Mouse (Mus musculus): ENCODE results near the gene Pth2. TPM values are rescaled to one million over a fixed set of nuclear protein-coding genes. Genes with fewer than 3 reads are reported as not detected.

Gene Pth2
- polyA plus RNA-seq, 1 experiment = 21.9 TPM

- H3K27ac ChIP-seq (ENCODE audit: control insufficient read depth, insufficient read depth, low read depth, low read length) = no peak overlapping the region
- H3K4me1 ChIP-seq (ENCODE audit: control insufficient read depth, insufficient read depth, low read length) = peaks cover 11% of the 10 kb centered on the region
- H3K27me3 ChIP-seq (ENCODE audit: control insufficient read depth, insufficient read depth, low read length) = no peaks in the 10 kb centered on the region
- no peak for TF ChIP-seq CTCF (IDR thresholded peaks at IDR 0.05; ENCODE audit: control insufficient read depth, insufficient read depth, insufficient replicate concordance, low read depth, low read length)
- no peak for TF ChIP-seq POLR2A (IDR thresholded peaks at IDR 0.05; ENCODE audit: control insufficient read depth, low read depth, low read length)
- no peaks in the 10 kb centered on the region for H3K36me3 ChIP-seq (ENCODE audit: control insufficient read depth, insufficient read depth, low read length)
- no peak overlapping the region for H3K4me3 ChIP-seq (ENCODE audit: control insufficient read depth, low read depth, low read length)
These were observed 43.4 kb upstream of the Pth2 start for GRCm38 (mm10) chr7:45137171-45138006.

- peak overlapping the region; percentile 37 for H3K4me3 ChIP-seq (ENCODE audit: control insufficient read depth, low read depth, low read length)
- H3K27me3 ChIP-seq (ENCODE audit: control insufficient read depth, insufficient read depth, low read length) = no peaks in the 10 kb centered on the region
- H3K27ac ChIP-seq (ENCODE audit: control insufficient read depth, insufficient read depth, low read depth, low read length) = no peak overlapping the region
- peaks cover 11% of the 10 kb centered on the region for H3K4me1 ChIP-seq (ENCODE audit: control insufficient read depth, insufficient read depth, low read length)
- TF ChIP-seq CTCF (IDR thresholded peaks at IDR 0.05; ENCODE audit: control insufficient read depth, insufficient read depth, insufficient replicate concordance, low read depth, low read length) = no peak
- TF ChIP-seq POLR2A (IDR thresholded peaks at IDR 0.05; ENCODE audit: control insufficient read depth, low read depth, low read length) = no peak
- no peaks in the 10 kb centered on the region for H3K36me3 ChIP-seq (ENCODE audit: control insufficient read depth, insufficient read depth, low read length)
These were observed 42.4 kb upstream of the Pth2 start for GRCm38 (mm10) chr7:45138403-45138802.

GRCm38 (mm10) chr7:45139904-45140723 is 40.7 kb upstream of the Pth2 start:
- Histone ChIP-seq H3K27ac (ENCODE audit: control insufficient read depth, insufficient read depth, low read depth, low read length) (no peak overlapping the region), H3K4me1 (ENCODE audit: control insufficient read depth, insufficient read depth, low read length) (peaks cover 2% of the 10 kb centered on the region), H3K4me3 (ENCODE audit: control insufficient read depth, low read depth, low read length) (no peak overlapping the region), H3K36me3 (ENCODE audit: control insufficient read depth, insufficient read depth, low read length) (no peaks in the 10 kb centered on the region), H3K27me3 (ENCODE audit: control insufficient read depth, insufficient read depth, low read length) (no peaks in the 10 kb centered on the region)
- no peak for TF ChIP-seq POLR2A (IDR thresholded peaks at IDR 0.05; ENCODE audit: control insufficient read depth, low read depth, low read length)
- TF ChIP-seq CTCF (IDR thresholded peaks at IDR 0.05; ENCODE audit: control insufficient read depth, insufficient read depth, insufficient replicate concordance, low read depth, low read length) = no peak

GRCm38 (mm10) chr7:45141319-45141718 is 39.5 kb upstream of the Pth2 start:
- no peaks in the 10 kb centered on the region for H3K36me3 ChIP-seq (ENCODE audit: control insufficient read depth, insufficient read depth, low read length)
- no peaks in the 10 kb centered on the region; the same call in none of the 2 replicates for H3K4me1 ChIP-seq (ENCODE audit: control insufficient read depth, insufficient read depth, low read length)
- no peak overlapping the region for H3K27ac ChIP-seq (ENCODE audit: control insufficient read depth, insufficient read depth, low read depth, low read length)
- H3K4me3 ChIP-seq (ENCODE audit: control insufficient read depth, low read depth, low read length) = no peak overlapping the region
- H3K27me3 ChIP-seq (ENCODE audit: control insufficient read depth, insufficient read depth, low read length) = no peaks in the 10 kb centered on the region
- no peak for TF ChIP-seq POLR2A (IDR thresholded peaks at IDR 0.05; ENCODE audit: control insufficient read depth, low read depth, low read length)

- H3K27me3 ChIP-seq (ENCODE audit: control insufficient read depth, insufficient read depth, low read length) = no peaks in the 10 kb centered on the region
- no peak overlapping the region for H3K4me3 ChIP-seq (ENCODE audit: control insufficient read depth, low read depth, low read length)
- H3K36me3 ChIP-seq (ENCODE audit: control insufficient read depth, insufficient read depth, low read length) = no peaks in the 10 kb centered on the region
- no peak overlapping the region for H3K27ac ChIP-seq (ENCODE audit: control insufficient read depth, insufficient read depth, low read depth, low read length)
- TF ChIP-seq CTCF (IDR thresholded peaks at IDR 0.05; ENCODE audit: control insufficient read depth, insufficient read depth, insufficient replicate concordance, low read depth, low read length) (no peak), POLR2A (IDR thresholded peaks at IDR 0.05; ENCODE audit: control insufficient read depth, low read depth, low read length) (no peak)
- no peaks in the 10 kb centered on the region; the same call in none of the 2 replicates for H3K4me1 ChIP-seq (ENCODE audit: control insufficient read depth, insufficient read depth, low read length)
These were observed 38.9 kb upstream of the Pth2 start for GRCm38 (mm10) chr7:45141914-45142313.

- no peaks in the 10 kb centered on the region for H3K36me3 ChIP-seq (ENCODE audit: control insufficient read depth, insufficient read depth, low read length)
- TF ChIP-seq CTCF (IDR thresholded peaks at IDR 0.05; ENCODE audit: control insufficient read depth, insufficient read depth, insufficient replicate concordance, low read depth, low read length) (no peak), POLR2A (IDR thresholded peaks at IDR 0.05; ENCODE audit: control insufficient read depth, low read depth, low read length) (no peak)
- H3K27me3 ChIP-seq (ENCODE audit: control insufficient read depth, insufficient read depth, low read length) = no peaks in the 10 kb centered on the region
- no peak overlapping the region for H3K4me3 ChIP-seq (ENCODE audit: control insufficient read depth, low read depth, low read length)
- no peaks in the 10 kb centered on the region; the same call in none of the 2 replicates for H3K4me1 ChIP-seq (ENCODE audit: control insufficient read depth, insufficient read depth, low read length)
- H3K27ac ChIP-seq (ENCODE audit: control insufficient read depth, insufficient read depth, low read depth, low read length) = no peak overlapping the region
These were observed 36.2 kb upstream of the Pth2 start for GRCm38 (mm10) chr7:45144368-45145174.

All from testis, adult 2 months (tissue).